ENCODE assay signal across 8 mouse cellular contexts in the genomic region with DNA sequence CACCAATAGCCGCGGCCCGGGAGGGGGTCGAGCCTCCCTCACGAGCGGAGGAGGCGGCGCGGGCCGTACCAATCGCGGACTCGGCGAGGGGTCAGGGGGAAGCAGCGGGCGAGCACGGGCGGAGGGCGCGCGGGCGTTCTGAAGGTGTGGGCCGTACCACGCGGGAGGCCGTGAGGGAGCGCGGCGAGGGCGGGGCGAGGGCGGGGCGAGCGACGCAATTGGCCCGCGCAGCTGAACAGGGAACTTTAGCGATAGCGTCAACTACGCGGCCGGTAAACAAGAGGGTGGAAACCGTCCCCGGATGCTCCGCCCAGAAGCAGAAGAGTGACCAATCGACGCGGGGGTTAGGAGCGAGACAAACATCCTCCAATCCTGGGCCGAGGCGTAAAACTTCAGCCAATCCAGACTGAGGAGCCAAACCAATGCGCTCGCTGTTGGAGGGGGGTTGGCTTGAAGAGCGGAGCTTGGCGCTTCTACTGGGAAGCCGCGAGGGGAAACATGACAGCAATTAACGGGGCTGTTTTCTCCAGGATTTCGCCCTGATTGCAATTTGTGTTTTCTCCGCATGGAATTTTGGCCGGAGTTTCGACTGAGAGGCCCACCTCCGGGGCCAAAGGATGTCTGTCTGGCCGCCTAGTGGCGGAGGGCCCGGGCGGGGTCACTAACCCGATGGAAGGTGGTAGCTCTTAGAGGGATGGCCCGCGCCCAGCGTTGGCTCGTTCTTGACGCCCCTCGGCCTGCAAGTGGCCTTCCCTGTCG. TPM values are rescaled to one million over a fixed set of nuclear protein-coding genes. Genes with fewer than 3 reads are reported as not detected.
A peak's percentile ranks its signal among the peaks of the same experiment; 100 is the strongest.
DNase-seq lines count a peak whose midpoint lies in the region; ATAC-seq and TF ChIP-seq lines count a peak whose summit lies in the region.

A gene (minus strand): TSS at position 146 of the 759 bp plus-strand sequence.

- H3K27me3 ChIP-seq in heart, embryonic 12.5 days (replicated peaks), result no peaks in the 10 kb centered on the region
- H3K27me3 ChIP-seq in kidney, postnatal 0 days (ENCODE audit: insufficient read depth, low read length), result no peaks in the 10 kb centered on the region
- no peaks in the 10 kb centered on the region for H3K27me3 ChIP-seq in liver, embryonic 11.5 days (replicated peaks; ENCODE audit: control insufficient read depth, insufficient read depth, low read length)
- H3K27me3 ChIP-seq in stomach, embryonic 14.5 days (ENCODE audit: control insufficient read depth, insufficient read depth, low read length), result no peaks in the 10 kb centered on the region

- peaks cover 34% of the 10 kb centered on the region for H3K4me1 ChIP-seq in heart, embryonic 12.5 days (replicated peaks)
- H3K4me1 ChIP-seq in kidney, postnatal 0 days (replicated peaks; ENCODE audit: insufficient read depth, low read length), result peaks cover 20% of the 10 kb centered on the region
- peaks cover 17% of the 10 kb centered on the region for H3K4me1 ChIP-seq in liver, embryonic 11.5 days (replicated peaks; ENCODE audit: control insufficient read depth, insufficient read depth, low read length)
- peaks cover 27% of the 10 kb centered on the region for H3K4me1 ChIP-seq in stomach, embryonic 14.5 days (ENCODE audit: control insufficient read depth, insufficient read depth, low read length)

- H3K4me3 ChIP-seq in heart, embryonic 12.5 days, result peak within 1 kb of the TSS; percentile 81
- H3K4me3 ChIP-seq in kidney, postnatal 0 days (replicated peaks; ENCODE audit: low read depth, low read length), result peak within 1 kb of the TSS; percentile 74
- peak within 1 kb of the TSS; percentile 99 for H3K4me3 ChIP-seq in liver, embryonic 11.5 days (ENCODE audit: low read depth, low read length)
- peak within 1 kb of the TSS; percentile 94 for H3K4me3 ChIP-seq in stomach, embryonic 14.5 days (ENCODE audit: low read depth, low read length)

- peak within 1 kb of the TSS; percentile 91 for H3K9ac ChIP-seq in heart, embryonic 12.5 days
- H3K9ac ChIP-seq in kidney, postnatal 0 days (ENCODE audit: low read depth, low read length), result peak within 1 kb of the TSS; percentile 95
- H3K9ac ChIP-seq in liver, embryonic 11.5 days (ENCODE audit: low read depth, low read length), result peak within 1 kb of the TSS; percentile 96
- H3K9ac ChIP-seq in stomach, embryonic 14.5 days (replicated peaks; ENCODE audit: low read depth, low read length), result peak within 1 kb of the TSS; percentile 92

- H3K36me3 ChIP-seq in heart, embryonic 12.5 days, result no peaks in the 10 kb centered on the region
- H3K36me3 ChIP-seq in kidney, postnatal 0 days (ENCODE audit: insufficient read depth, low read length), result no peaks in the 10 kb centered on the region
- no peaks in the 10 kb centered on the region for H3K36me3 ChIP-seq in liver, embryonic 11.5 days (ENCODE audit: control insufficient read depth, insufficient read depth, low read length)
- no peaks in the 10 kb centered on the region for H3K36me3 ChIP-seq in stomach, embryonic 14.5 days (ENCODE audit: control insufficient read depth, insufficient read depth, low read length)

- peak within 1 kb of the TSS; percentile 99 for H3K27ac ChIP-seq in heart, embryonic 12.5 days (ENCODE audit: poor library complexity, severe bottlenecking)
- H3K27ac ChIP-seq in kidney, postnatal 0 days, result peak within 1 kb of the TSS; percentile 98
- peak within 1 kb of the TSS; percentile 97 for H3K27ac ChIP-seq in liver, embryonic 11.5 days (ENCODE audit: low read depth, low read length)
- H3K27ac ChIP-seq in stomach, embryonic 14.5 days (ENCODE audit: low read length), result peak within 1 kb of the TSS; percentile 97

- peak; percentile 100 for DNase-seq in CD4-positive helper T cell, adult 2 months (ENCODE audit: low read depth, low spot score)
- peak; percentile 99 for DNase-seq in brain, embryonic 18.5 days (ENCODE audit: low read depth, low spot score)
- DNase-seq in kidney, postnatal 0 days (ENCODE audit: low spot score), result peak; percentile 100
- peak; percentile 99 for DNase-seq in liver, embryonic 11.5 days (ENCODE audit: low spot score)
- DNase-seq in naive thymus-derived CD4-positive, alpha-beta T cell, adult 2 months (ENCODE audit: low read depth), result peak; percentile 99

- WGBS in heart, embryonic 12.5 days, result under 1% methylated on average over 56 of the region's 75 CpGs
- WGBS in kidney, postnatal 0 days, result under 1% methylated on average over 72 of the region's 75 CpGs
- under 1% methylated on average over 71 of the region's 75 CpGs for WGBS in liver, embryonic 11.5 days
- WGBS in stomach, embryonic 14.5 days, result under 1% methylated on average over 74 of the region's 75 CpGs

- H3K4me2 ChIP-seq in heart, embryonic 12.5 days, result peak within 1 kb of the TSS; percentile 97
- H3K4me2 ChIP-seq in kidney, postnatal 0 days (ENCODE audit: low read length), result peak within 1 kb of the TSS; percentile 84
- H3K4me2 ChIP-seq in liver, embryonic 11.5 days, result peak within 1 kb of the TSS; percentile 92
- peak within 1 kb of the TSS; percentile 97 for H3K4me2 ChIP-seq in stomach, embryonic 14.5 days (replicated peaks; ENCODE audit: low read depth, low read length)

- TF ChIP-seq CTCF in kidney, postnatal 0 days (IDR thresholded peaks at IDR 0.05; ENCODE audit: low read depth), result peak; percentile 60

- H3K9me3 ChIP-seq in heart, embryonic 12.5 days (replicated peaks), result no peaks in the 10 kb centered on the region
- H3K9me3 ChIP-seq in kidney, postnatal 0 days (replicated peaks; ENCODE audit: low read length), result no peaks in the 10 kb centered on the region
- H3K9me3 ChIP-seq in liver, embryonic 11.5 days (ENCODE audit: control insufficient read depth, low read length), result no peaks in the 10 kb centered on the region
- H3K9me3 ChIP-seq in stomach, embryonic 14.5 days (ENCODE audit: control insufficient read depth, low read depth, low read length), result no peaks in the 10 kb centered on the region

- ATAC-seq in erythroid progenitor cell, adult 5-6 weeks (replicated peaks; ENCODE audit: low FRiP score, poor library complexity, severe bottlenecking), result peak; percentile 91
- ATAC-seq in heart, embryonic 12.5 days (ENCODE audit: insufficient number of reproducible peaks, low FRiP score), result peak; percentile 98
- peak; percentile 99 for ATAC-seq in kidney, postnatal 0 days (replicated peaks; ENCODE audit: low FRiP score, low read depth)
- ATAC-seq in liver, embryonic 11.5 days (replicated peaks; ENCODE audit: low FRiP score), result peak; percentile 97
- ATAC-seq in stomach, embryonic 14.5 days (ENCODE audit: insufficient number of reproducible peaks, insufficient read depth, low FRiP score, low read depth), result peak; percentile 99

RNA-seq across cellular contexts. Expression of the gene that starts here (rescaled TPM):
- 58.3 and 66.3 TPM in 2 replicates for total RNA-seq in erythroid progenitor cell, adult 5-6 weeks (2015; ENCODE audit: low replicate concordance)
- total RNA-seq in erythroid progenitor cell, adult 5-6 weeks (2017; ENCODE audit: low replicate concordance), result 75.7 and 82.6 TPM in 2 replicates
- 15.2 and 17.0 TPM in 2 replicates for polyA plus RNA-seq in heart, embryonic 12.5 days (2016; fragmentation: Nextera tagmentation; extraction: Ambion mirVana)
- 14.7 and 15.4 TPM in 2 replicates for polyA plus RNA-seq in kidney, postnatal 0 days (2015; fragmentation: Nextera tagmentation; extraction: Ambion mirVana)
- 9.4 and 10.0 TPM in 2 replicates for polyA plus RNA-seq in liver, embryonic 11.5 days (2014; fragmentation: Nextera tagmentation; extraction: Ambion mirVana)
- 8.3 and 10.4 TPM in 2 replicates for polyA plus RNA-seq in stomach, embryonic 14.5 days (2014; fragmentation: Nextera tagmentation; extraction: Ambion mirVana)

Comparison
In these comparisons a context has a peak if more than half of its experiments do, and no peak if none do; other contexts are left out.
1. Peak in every context shown above with its lines: DNase-seq, ATAC-seq, H3K4me3 ChIP-seq and H3K27ac ChIP-seq.